In genomic region chr3:101533373-101533772, GRCm38 (mm10) we compare ENCODE assay signal across 20 mouse cellular contexts.
DNase-seq lines count a peak whose midpoint lies in the region; ATAC-seq lines count a peak whose summit lies in the region.
"Had no signal": no experiment of that assay in that cellular context is flagged by ENCODE, and none has a peak within 500 bp of the region (broad histone marks: within the 10 kb centered on the region; RNA-seq: fewer than 3 reads in every experiment).

No protein-coding gene starts in this region.

- peak; percentile 72 for ATAC-seq in cerebellum, adult (ENCODE audit: insufficient number of reproducible peaks, low FRiP score, low TSS enrichment)
- ATAC-seq: forebrain, embryonic 15.5 days; midbrain, embryonic 15.5 days had no signal

- intact Hi-C loops in left cerebral cortex, postnatal 4 days (cut with DNase I) = no loop called here
- intact Hi-C loops in left cerebral cortex, postnatal 36 days (cut with DNase I) = no loop called here

- no peak for DNase-seq in cerebellum, adult 11 months
- DNase-seq in left cerebral cortex, postnatal 4 days = peak; percentile 73
- no peak for DNase-seq in left cerebral cortex, postnatal 36 days (ENCODE audit: low spot score in 2 of 2)
- DNase-seq in brain, adult 2 months (ENCODE audit: low read depth, low spot score) = peak; percentile 74
- DNase-seq in cerebellum, postnatal 25 days = peak; percentile 30 to 46
- DNase-seq in urinary bladder, postnatal 4 days (ENCODE audit: low spot score in 2 of 2) = no peak
- no peak for DNase-seq in lung, postnatal 4 days
- DNase-seq: gastrocnemius, postnatal 36 days; heart, postnatal 4 days; kidney, adult 18-20 months; kidney, postnatal 14 days; liver; lung, adult 18-20 months; lung, postnatal 14 days; retina, postnatal 1 day; right cerebral cortex, postnatal 4 days; thymus, postnatal 25 days had no signal

Comparison
In these comparisons a context has a peak if more than half of its experiments do, and no peak if none do; other contexts are left out.
1. DNase-seq: peak in left cerebral cortex, postnatal 4 days (single experiment), brain, adult 2 months (single experiment) and cerebellum, postnatal 25 days (2 of 2); none in cerebellum, adult 11 months (single experiment), left cerebral cortex, postnatal 36 days (0 of 2), urinary bladder, postnatal 4 days (0 of 2) and lung, postnatal 4 days (0 of 2).